Mouse (Mus musculus): Measurements from ENCODE around the gene Mybphl.

Mybphl gene

DNA sequence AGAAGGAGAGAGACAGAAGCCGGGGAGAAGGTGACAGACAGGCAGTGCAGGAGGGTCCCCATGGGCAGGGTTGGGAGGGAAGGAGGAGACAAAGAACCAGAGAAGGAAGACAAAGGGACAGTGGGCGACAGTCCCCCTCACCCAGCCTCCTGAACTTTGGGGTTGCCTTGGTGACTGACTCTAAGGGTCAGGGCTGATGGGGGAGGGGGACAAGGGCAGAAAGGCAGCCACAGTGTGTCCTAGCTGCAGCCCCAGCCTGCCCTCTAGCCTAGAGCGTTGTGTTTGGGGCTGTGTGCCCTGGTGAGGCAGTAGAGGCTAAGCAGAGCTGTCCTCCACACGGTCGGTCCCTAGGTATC, 45.6 kb downstream of the Mybphl start:
- DNase-seq (ENCODE audit: low spot score) = no peak

DNA sequence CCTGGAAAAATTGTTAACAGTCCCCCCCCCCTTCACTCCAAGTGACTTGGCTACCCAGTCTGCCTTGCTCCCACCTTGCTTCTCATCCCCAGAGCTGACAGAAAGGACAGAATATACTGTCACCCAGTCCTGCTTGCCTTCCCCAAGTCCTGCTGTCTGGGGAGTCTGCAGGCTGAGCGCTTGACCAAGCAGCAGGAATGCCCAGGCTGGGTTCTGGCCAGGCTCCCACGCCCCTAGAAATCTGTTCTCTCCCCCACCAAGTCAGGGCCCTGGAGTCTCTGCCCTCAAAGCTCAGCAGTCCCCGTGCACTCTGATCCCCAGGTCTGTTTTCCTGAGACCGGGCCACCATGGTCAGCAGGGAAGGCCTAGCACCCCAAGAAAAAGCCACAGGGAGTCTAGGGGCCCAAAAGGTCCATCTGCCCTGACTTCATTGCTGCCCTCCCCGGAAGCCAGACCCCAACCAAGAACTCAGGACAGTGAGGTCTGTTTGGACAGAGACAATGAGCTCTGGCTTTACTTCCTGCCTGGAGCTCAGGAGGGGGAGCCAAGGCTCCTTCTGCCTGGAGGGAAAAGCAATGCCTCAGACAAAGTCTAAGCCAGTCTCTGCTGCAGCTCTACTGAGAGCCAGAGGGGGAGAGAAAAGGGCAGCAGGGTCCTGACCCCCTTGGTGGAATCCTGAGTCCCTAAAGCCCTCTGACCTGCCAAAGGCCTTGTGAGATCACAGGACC, 46.5 kb downstream of the Mybphl start:
- no peak for DNase-seq (ENCODE audit: low spot score)

DNA sequence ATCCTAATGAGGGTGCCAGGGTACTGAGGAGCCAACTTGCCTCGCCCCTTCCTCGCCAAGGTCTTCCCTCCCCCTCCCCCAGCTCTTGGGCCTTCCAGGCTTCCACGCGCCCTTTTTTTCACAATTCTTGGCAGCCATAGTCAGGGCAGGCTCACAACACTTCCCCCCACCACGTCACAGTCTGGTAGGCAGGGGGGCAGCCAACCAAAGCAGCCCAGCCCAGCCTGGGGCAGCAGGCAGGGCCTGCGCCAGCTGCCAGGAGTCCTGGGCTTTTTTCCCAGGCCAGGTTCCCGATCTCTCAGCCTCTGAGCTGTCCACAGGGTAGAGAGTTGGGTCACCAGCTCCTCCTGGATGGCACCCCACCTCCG, 47.0 kb downstream of the Mybphl start:
- DNase-seq (ENCODE audit: low spot score) = no peak

- DNase-seq (ENCODE audit: low spot score) = no peak
Observed at GRCm38 (mm10) chr3:108413634-108414360, 49.1 kb downstream of the Mybphl start.

DNA sequence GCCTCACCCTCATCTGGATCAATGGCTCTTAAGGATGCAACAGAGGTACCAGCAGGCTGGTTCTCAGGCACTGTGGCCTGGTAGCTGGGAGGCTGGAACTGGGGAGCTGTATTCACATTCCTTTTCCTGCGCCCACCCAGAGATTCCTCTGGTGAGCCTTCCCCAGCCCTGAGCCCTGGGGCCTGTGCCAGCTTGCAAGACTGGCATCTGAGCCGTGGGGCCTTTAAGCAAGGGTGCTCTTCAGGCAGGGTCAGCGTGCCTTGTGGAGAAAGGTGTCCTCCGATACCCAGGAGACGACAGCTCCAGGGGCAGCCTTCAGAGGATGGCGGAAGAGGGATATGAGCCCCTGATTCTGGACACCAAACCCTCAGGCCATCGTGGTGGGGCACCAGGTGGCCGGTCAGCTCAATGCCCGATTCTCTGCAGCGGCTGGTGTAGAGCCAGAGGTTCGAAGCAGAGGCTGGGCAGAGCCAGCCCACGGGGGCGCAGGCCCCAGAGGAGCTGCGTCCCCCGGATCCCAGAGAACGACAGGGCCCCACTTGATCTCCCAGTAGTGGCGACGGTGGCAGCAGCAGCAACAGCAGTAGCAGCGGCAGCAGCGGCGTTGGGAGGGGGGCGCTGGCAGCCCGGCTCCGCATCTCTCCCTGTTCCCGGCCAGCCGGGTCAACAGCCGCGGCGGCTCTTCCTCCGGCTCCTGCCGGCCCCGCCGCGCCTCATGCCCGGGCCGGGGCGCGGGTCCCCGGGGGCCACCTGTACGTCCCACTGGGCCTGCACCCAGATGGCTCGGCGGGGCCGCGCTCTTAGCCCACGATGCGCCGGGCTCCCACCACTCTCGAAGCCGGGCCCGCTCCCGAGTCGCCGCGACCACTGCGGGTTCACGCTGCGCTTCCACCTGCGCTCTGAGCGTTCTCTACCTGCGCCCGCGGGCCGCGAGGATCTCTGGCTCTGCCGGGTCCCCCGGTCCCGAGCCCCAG, 50.4 kb downstream of the Mybphl start, which contains the start of gene Celsr2:
Gene Celsr2, minus strand, starts transcription at position 696 of the 974 bp plus-strand sequence.
- DNase-seq (ENCODE audit: low spot score) = no peak

- DNase-seq (ENCODE audit: low spot score) = peak; percentile 60
Observed at GRCm38 (mm10) chr3:108415831-108416223, 51.1 kb downstream of the Mybphl start.

DNA sequence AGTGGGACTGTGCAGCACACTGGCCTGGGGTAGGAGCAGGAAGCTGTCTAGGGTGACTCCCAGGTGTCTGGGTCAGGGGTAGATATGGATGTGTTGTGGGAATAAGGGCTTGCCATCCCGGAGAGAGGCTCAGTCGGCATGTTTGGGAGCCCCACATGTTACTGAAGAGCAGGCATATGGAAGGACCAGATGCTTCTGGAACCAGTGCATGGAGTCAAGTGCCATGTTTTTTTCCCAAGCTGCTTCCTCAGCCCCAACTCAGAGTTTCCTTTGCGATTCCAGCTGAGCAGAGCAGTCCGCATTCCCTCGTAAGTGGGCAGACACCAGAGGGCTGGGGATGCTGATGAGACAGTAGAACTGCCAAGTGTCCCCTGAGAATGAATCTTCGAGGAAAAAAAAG, 58.3 kb downstream of the Mybphl start:
- DNase-seq (ENCODE audit: low spot score) = no peak

DNA sequence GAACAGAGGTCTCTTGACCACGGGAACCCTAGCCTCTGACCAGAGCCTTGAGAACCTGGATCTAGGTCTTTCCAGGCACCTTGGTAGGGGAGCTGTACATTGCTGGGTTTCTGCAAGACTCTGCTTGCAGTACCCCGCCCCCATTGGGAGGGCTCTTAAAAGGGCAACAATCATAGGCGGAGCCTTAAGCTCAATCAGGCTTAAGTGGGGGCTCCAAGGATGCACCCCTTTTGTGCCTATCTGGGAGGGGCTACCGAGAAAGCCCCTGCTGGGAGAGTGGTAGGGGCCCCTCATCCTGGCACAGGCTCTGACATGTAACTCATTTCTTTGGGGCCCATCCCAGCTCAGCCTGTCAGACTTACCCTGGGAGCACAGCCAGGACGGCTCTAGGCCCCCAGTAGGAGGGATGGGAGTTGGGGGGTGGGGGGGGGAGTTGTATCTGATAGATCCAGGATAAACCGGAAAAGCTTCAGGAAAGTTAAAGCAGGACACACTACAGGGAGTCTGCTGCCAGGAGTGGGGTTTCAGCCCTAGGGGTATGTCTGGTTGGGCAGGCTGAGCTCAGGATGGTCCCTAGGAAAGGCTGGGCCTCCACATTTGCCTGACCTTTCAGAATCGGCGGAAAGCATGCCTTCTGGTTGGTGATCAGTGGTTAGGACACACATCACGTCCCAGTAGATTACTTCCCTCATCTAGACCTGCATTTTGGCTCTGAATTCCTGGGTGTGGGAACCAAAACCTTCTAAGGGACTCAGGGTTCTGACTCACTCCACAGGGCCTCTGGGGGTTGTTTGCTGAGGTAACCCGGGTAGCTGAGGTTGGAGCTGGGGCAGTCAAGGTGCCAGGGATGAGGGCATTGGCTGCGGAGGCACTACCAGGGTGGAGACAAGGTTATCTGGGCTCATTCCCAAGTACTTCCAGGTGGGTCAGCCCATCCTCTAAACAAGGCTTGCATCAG, 59.4 kb downstream of the Mybphl start:
- no peak for DNase-seq (ENCODE audit: low spot score)

GRCm38 (mm10) chr3:108424944-108425623, 60.4 kb downstream of the Mybphl start:
- no peak for DNase-seq (ENCODE audit: low spot score)

DNA sequence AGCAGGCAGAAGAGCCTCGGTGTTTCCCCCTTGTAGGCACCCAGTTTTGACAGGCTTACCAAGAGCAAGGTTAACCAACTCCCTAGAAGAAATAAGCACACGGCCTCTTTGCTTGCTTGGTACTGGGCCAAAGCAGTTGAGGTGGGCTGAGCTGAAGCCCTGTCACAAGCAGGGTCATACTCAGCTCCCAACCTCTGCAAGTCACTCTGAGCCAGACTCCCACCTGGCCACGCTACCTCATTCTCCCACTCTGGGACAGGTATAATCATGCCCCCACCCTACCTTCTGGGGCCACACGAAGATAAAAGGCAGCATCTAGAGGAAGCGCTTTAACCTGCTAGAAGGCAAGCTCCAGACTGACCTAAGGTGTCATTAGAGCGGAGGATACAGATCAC, 60.9 kb downstream of the Mybphl start:
- DNase-seq (ENCODE audit: low spot score) = no peak

Data from c-Kit-positive CD71-positive TER-119-positive erythroid progenitor cells, embryonic 14.5 days (primary cell).